Mouse (Mus musculus) urinary bladder, adult 18-20 months (tissue): ENCODE results near the gene Rad51b.
A peak's percentile ranks its signal among the peaks of the same experiment; 100 is the strongest.

Source experiments
- DNase-seq, 2 experiments: peaks; one replicate each; pipeline ENCODE4 v3.0.0; 2022; ENCODE audit warnings: low spot score in 2 of 2, mixed read lengths in 2 of 2

The Rad51b gene

GRCm38 (mm10) chr12:79377861-79378260 is 80.8 kb downstream of the Rad51b start:
- DNase-seq, result no peak

- no peak for DNase-seq
These were observed 83.1 kb downstream of the Rad51b start for GRCm38 (mm10) chr12:79380190-79380589.

GRCm38 (mm10) chr12:79381489-79381888 is 84.4 kb downstream of the Rad51b start:
- DNase-seq, result no peak

GRCm38 (mm10) chr12:79382416-79382815 is 85.3 kb downstream of the Rad51b start:
- no peak for DNase-seq

DNA sequence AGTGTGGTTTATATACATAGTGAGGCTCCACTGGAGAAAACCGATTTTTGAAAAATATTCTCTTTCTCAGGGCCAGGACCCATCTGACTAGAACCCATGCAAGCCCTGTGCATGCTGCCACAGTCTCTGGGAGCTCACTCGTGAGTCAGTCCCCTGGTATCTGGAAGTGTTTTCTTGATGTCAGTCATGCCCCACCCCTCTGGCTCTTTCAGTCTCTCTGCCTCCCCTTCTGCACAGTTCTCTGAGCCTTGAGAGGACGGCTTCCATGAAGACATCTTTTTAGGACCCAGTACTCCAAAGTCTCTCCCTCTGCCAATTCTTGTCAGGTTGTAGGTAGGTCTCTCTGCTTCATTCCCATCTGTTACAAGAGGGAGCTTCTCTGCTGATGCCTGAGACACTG is 86.5 kb downstream of the Rad51b start:
- peak in 1 of 2 experiments; percentile 29 for DNase-seq

- DNase-seq, result peak in 1 of 2 experiments; percentile 28
These were observed 87.7 kb downstream of the Rad51b start for GRCm38 (mm10) chr12:79384787-79385186.

- no peak for DNase-seq
These were observed 88.1 kb downstream of the Rad51b start for GRCm38 (mm10) chr12:79385199-79385598.

GRCm38 (mm10) chr12:79387886-79388285 is 90.8 kb downstream of the Rad51b start:
- no peak for DNase-seq

DNA sequence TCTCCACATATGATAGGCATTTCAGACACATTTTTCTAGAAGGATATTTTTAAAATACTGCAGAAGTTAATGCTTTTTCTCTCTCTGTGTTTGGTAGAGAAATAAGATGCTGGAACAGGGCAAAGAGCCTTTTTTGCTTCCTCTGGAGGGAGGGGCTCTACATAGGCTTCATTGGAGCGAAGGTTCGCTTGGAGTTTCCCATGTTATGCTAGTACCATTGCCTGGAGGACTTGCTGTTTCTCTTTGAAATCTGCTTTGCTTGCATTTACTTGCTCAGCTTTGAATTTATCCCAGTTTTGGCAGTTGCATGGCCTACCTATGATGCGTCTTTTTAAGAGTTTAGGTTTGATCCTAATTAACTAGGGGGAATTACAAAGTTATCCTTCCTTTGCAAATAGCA is 92.2 kb downstream of the Rad51b start:
- DNase-seq, result no peak

- no peak for DNase-seq
These were observed 92.9 kb downstream of the Rad51b start for GRCm38 (mm10) chr12:79389971-79390370.

DNA sequence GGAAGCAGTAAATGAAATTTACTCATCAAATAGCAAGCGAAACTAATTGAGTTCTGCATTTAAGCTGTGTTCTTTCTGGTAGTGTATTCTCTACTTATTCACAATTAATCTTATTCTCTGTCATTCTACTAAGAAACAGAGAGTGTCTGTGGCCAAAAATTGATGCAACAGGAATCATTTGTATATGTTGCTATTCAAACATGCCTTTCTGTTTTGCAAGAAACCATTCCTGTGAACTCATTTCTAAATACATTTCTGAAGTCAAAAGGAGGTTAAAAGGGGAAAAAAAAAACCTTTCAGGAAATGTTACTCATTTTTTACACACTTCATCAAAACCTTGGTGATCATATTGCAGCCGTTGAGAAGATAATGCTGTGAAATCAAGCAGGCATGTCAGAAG is 96.6 kb downstream of the Rad51b start:
- DNase-seq, result no peak

- no peak for DNase-seq
These were observed 106.9 kb downstream of the Rad51b start for GRCm38 (mm10) chr12:79403992-79404391.

GRCm38 (mm10) chr12:79404494-79404893 is 107.4 kb downstream of the Rad51b start:
- no peak for DNase-seq

DNA sequence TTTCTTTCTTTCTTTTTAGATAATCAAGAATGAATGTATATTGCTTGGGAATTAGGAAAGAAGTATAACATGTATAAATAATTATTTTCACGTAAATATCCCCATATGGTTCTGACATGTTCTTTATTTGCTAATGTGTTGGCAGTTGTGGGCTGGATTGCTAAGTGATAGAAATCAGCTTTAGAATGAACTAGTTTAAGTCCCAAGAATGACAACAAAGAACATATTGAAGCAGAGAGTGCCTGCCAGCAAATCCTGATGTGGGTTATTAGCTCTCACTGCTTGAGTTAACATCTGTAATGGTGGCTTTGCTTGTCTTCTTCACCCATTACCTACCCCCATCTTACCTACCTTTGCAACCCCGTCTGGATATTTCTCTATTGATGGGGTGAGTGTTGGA is 111.6 kb downstream of the Rad51b start:
- no peak for DNase-seq

- no peak for DNase-seq
These were observed 112.2 kb downstream of the Rad51b start for GRCm38 (mm10) chr12:79409126-79409860.

- DNase-seq, result no peak
These were observed 115.9 kb downstream of the Rad51b start for GRCm38 (mm10) chr12:79412894-79413507.

DNA sequence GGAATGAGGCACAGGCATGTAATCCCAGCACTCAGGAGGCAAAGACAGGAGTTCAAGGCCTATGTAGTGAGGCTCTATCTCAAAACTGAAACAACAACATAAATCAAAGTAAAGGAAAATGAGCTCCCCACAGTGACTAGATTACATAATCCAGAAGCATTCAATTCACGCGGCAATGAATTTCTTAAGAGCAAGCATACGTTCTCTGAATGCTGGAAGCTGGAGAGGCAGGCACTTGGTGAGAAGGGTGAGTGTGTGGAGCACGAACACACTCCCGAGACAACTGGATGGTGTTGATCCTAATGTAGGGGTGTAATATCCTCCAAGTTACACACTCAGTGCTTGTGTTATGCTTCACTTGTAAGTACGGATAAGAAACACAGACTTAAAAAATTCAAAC is 120.3 kb downstream of the Rad51b start:
- DNase-seq, result no peak

DNA sequence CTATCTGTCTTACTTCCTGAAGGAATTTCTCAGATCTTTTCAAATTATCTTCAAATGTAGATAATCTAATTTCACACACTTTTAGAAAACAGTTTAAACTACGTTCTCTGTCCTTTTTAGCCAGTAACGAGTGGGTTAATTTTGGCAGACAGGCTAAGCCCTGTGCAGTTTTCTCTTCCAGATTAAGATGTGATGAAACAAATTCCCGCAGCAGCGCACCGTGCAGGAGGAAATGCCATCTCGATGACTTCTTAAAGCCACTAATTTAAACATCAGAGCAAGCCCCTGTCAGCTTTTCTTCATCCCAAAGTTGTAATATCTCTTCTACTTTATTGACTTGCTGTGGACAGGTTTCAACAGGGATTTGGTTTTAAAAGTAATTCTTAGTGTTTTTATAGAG is 123.5 kb downstream of the Rad51b start:
- DNase-seq, result no peak

- DNase-seq, result no peak
These were observed 132.6 kb downstream of the Rad51b start for GRCm38 (mm10) chr12:79429507-79430291.

DNA sequence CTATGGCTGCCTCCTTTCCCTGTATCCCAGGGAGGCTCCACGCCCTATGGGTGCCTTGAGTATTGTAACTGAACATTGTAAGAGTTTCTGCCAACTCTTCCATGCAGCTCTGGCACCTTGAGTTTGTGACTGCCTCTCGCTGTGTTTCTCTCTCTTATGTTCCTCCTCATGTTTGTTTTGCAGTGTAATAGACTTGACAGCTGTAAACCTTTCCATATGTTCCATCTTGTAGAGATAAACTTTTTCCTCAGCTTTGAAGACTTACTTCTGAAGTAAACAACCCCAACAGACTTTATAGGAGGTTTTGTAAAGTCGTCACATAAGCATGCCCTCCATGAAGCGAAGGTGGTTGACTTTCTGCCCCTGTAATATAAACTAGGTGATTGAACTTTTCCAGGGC is 134.1 kb downstream of the Rad51b start:
- DNase-seq, result no peak

GRCm38 (mm10) chr12:79433724-79434442 is 136.8 kb downstream of the Rad51b start:
- DNase-seq, result no peak

DNA sequence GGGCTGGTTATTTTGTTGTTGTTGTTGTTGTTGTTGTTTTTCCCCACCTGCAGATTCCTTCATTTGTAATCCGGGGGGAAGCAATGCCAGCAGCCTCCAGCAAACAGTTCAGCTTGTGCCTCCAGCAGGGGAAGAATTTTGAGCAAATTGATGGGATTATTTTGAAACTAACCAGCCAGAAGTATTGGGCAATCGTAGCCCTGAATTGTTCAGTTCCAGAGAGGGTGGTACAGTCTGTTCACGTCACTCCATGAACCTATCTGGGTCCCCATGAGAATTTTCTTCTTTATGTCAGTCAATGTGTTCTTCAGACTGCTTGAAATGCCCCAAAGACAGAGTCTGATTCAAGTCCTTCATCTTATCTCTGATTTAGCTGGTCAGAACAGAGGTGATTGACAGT is 138.4 kb downstream of the Rad51b start:
- no peak for DNase-seq
